Mouse (Mus musculus) hindbrain, embryonic 14.5 days (tissue): ENCODE measurements around the gene Plk5. TPM values are rescaled to one million over a fixed set of nuclear protein-coding genes. Genes with fewer than 3 reads are reported as not detected.

Experiments
- ATAC-seq: fragments of 200-750 bp; cut with Nextera tagmentation; 2 replicates; pipeline ENCODE4 v1.8.0; 2017; ENCODE audit warnings: moderate number of reproducible peaks, mild to moderate bottlenecking, moderate TSS enrichment, moderate library complexity; ENCODE audit not compliant: low FRiP score
- DNase-seq: peaks from one replicate; pipeline ENCODE4 v3.0.0-alpha.2; 2015; ENCODE audit warnings: low spot score
- H3K27ac ChIP-seq: fragments of 300-500 bp; sonication (generic); 2 replicates; pipeline ENCODE4 v1.5.1; 2014; ENCODE audit warnings: mild to moderate bottlenecking, moderate library complexity
- H3K27me3 ChIP-seq: fragments of 300-500 bp; sonication (generic); 2 replicates; pipeline ENCODE4 v1.6.1; 2014; ENCODE audit warnings: mild to moderate bottlenecking, low read length, mixed read lengths; ENCODE audit not compliant: control insufficient read depth, insufficient read depth
- H3K36me3 ChIP-seq: fragments of 300-500 bp; sonication (generic); replicated peaks from 2 replicates; pipeline ENCODE4 v1.6.1; 2014; ENCODE audit not compliant: control insufficient read depth, insufficient read depth
- H3K4me1 ChIP-seq: fragments of 300-500 bp; sonication (generic); replicated peaks from 2 replicates; pipeline ENCODE4 v1.6.1; 2014; ENCODE audit warnings: antibody characterized with exemption, low read length, mixed read lengths; ENCODE audit not compliant: control insufficient read depth, insufficient read depth
- H3K4me2 ChIP-seq: fragments of 300-500 bp; sonication (generic); replicated peaks from 2 replicates; pipeline ENCODE4 v1.6.1; 2014; ENCODE audit warnings: mild to moderate bottlenecking, moderate library complexity
- H3K4me3 ChIP-seq: fragments of 300-500 bp; sonication (generic); replicated peaks from 2 replicates; pipeline ENCODE4 v1.5.1; 2014; ENCODE audit warnings: mild to moderate bottlenecking, low read length
- H3K9ac ChIP-seq: fragments of 300-500 bp; sonication (generic); 2 replicates; pipeline ENCODE4 v1.6.1; 2014
- H3K9me3 ChIP-seq: fragments of 300-500 bp; sonication (generic); 2 replicates; pipeline ENCODE4 v1.6.1; 2016; ENCODE audit warnings: low read length; ENCODE audit not compliant: control insufficient read depth
- WGBS: fragments of 180-500 bp; shearing (Covaris S2); extraction: QIAGEN DNeasy Blood & Tissue Kit; methylation state at CpG from one replicate; pipeline ENCODE4 v1.1.7; 2014; 5-methylcytosine and 5-hydroxymethylcytosine counted together
- polyA plus RNA-seq: library from polyadenylated mRNA; unstranded; fragments of >200 nt; fragmentation: Nextera tagmentation; extraction: Ambion mirVana; gene quantifications from 2 replicates; pipeline ENCODE4 v1.2.1, GENCODE M21; 2014

Plk5 gene
- polyA plus RNA-seq, 1 experiment from 2014 or later: 3.6 TPM

DNA sequence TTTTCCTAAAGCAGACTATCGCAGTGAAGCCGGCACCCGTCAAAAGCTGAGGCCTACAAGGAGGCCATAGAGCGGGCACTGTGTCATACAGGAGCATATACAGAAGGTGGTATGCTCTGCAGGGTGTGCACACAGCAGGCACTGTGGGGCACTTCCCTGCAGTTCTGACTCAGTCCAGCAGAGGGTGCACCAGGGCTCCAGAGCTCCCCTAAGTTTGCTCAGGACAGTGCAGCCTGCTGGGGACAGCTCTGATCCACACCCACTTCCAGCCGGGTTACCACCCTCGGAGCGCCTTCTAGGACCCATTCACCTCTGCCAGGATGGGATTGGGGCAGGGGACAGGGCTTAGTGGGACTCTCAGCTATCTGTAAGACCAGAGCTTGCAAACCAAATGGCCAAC lies 6.0 kb upstream of the Plk5 start:
- Histone ChIP-seq H3K27me3 (peaks cover 98% of the 10 kb centered on the region), H3K9me3 (no peaks in the 10 kb centered on the region), H3K9ac (no peak overlapping the region), H3K4me2 (no peak overlapping the region), H3K36me3 (no peaks in the 10 kb centered on the region), H3K27ac (no peak overlapping the region), H3K4me3 (no peak overlapping the region), H3K4me1 (no peaks in the 10 kb centered on the region)
- DNase-seq (peak; percentile 80), ATAC-seq (peak; percentile 62)
- WGBS: 6% methylated on average over 7 of the region's 7 CpGs

DNA sequence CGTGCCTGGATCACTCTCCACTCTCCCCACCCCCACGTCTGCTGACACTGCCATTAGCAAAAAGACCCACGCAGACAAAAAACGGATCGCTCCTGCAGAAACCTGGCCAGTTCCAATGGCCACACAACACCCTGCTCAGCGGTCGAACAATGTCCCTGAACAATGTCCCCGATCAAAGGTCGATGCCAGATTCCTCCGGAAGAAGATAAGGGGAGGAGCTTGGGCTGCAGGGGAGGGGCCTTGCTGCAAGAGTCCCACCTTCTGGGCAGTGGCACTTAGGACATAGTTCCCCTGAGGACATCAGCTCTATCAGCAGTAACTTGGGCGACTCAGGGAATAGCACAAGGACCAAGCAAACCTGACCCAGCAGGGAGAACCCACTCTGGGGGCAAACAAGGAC lies 4.4 kb upstream of the Plk5 start:
- Histone ChIP-seq H3K9me3 (no peaks in the 10 kb centered on the region), H3K4me1 (no peaks in the 10 kb centered on the region; the same call in 1 of the 2 replicates), H3K27ac (no peak overlapping the region), H3K27me3 (peaks cover 98% of the 10 kb centered on the region), H3K9ac (no peak overlapping the region), H3K4me3 (no peak overlapping the region), H3K36me3 (no peaks in the 10 kb centered on the region), H3K4me2 (no peak overlapping the region)
- ATAC-seq: no peak
- WGBS: 25% methylated on average over 11 of the region's 11 CpGs
- DNase-seq: no peak

DNA sequence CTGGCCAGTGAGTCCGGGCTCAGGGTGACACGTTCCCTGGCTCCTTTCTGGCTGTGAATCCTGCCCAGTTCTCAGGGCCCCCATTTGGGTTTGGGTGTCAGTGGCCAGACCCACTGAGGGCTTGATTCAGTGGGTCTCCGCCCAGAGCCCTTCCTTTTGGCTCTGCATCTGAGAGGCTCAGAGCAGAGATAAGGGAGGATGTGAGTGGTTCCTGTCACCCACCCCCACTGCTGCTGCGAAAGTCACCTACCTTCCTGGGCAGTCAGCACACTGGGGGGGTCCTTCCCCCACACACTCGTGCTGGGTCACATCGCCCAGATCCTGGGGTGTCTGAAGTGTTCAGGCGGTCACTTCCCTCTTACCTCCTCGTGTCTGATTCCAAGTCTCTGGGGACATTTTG lies 3.5 kb upstream of the Plk5 start:
- Histone ChIP-seq H3K27me3 (peaks cover 98% of the 10 kb centered on the region), H3K36me3 (no peaks in the 10 kb centered on the region), H3K9me3 (no peaks in the 10 kb centered on the region), H3K9ac (no peak overlapping the region), H3K4me1 (no peaks in the 10 kb centered on the region; the same call in 1 of the 2 replicates), H3K27ac (no peak overlapping the region), H3K4me3 (no peak overlapping the region), H3K4me2 (no peak overlapping the region)
- DNase-seq (no peak), ATAC-seq (no peak)
- WGBS: 67% methylated on average over 8 of the region's 8 CpGs

DNA sequence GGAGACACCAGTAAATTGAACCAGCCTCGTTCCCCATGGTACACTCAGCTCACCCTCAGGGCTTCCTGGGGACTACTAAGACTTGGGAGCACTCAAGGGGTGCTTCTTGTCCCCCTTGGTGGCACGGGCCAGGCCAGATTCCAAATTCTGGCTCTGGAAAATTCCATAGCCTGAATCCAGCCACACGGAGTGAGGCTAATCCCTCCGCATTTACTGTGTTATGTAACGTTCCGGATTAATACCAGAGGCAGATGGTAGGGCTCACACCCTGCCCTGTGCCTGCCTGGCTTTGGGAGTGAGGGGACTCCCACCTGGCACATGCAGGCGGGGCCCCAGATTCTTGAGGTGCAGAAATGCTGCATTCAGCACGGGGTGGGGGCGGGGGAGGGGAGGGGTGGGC lies 828 bp upstream of the Plk5 start:
- Histone ChIP-seq H3K9ac (no peak overlapping the region), H3K27ac (no peak overlapping the region), H3K9me3 (no peaks in the 10 kb centered on the region), H3K4me2 (no peak overlapping the region), H3K36me3 (no peaks in the 10 kb centered on the region), H3K27me3 (peaks cover 91% of the 10 kb centered on the region), H3K4me3 (no peak overlapping the region), H3K4me1 (no peaks in the 10 kb centered on the region; the same call in 1 of the 2 replicates)
- no peak for DNase-seq
- WGBS: 10% methylated on average over 9 of the region's 9 CpGs
- ATAC-seq: no peak

DNA sequence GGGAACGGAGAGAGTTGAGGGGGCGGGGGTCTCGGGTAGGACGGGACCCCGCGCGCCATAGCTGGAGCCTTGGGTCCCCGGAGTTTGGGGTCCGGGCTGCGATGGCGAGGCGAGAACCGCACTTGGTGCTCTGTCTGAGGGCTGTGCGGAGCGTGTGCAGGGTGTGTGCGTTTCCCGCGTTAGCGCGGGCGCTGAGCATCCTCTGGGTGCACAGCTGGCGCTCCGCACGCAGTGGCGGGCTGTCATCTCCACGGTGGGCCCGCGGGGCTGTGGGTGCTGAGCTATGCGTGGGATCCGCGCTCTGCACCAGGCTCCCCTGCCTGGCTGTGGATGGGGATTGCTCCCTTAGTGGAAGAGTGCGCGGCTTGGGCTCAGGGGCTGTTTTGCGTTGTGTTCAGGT lies 478 bp downstream of the Plk5 start:
- Histone ChIP-seq H3K27ac (no peak overlapping the region), H3K4me2 (peak overlapping the region; percentile 54), H3K4me3 (peak overlapping the region; percentile 36), H3K27me3 (peaks cover 78% of the 10 kb centered on the region), H3K9ac (peak overlapping the region; percentile 25; the same call in 1 of the 2 replicates), H3K9me3 (no peaks in the 10 kb centered on the region), H3K36me3 (no peaks in the 10 kb centered on the region), H3K4me1 (no peaks in the 10 kb centered on the region; the same call in 1 of the 2 replicates)
- DNase-seq (no peak), ATAC-seq (no peak)
- WGBS: under 1% methylated on average over 34 of the region's 34 CpGs

DNA sequence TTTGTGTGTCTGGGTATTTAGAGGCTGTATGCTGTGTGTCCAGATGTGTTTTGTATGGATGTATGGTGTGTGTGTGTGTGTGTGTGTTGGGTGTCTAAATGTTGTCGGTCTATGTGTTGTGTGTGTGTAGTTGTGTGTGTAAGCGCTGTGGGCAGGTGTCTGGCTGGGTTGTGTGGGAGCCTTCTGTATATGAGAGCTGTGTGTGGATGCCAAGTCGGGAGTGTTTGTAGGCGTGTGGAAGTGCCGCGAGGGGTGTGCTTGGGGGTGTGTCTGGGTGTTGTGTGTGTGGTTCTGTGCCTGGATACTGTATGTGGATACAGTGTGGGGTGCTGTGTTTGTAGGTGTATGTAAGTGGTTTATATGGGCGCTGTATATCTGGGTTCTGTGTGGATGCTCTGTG lies 1.1 kb downstream of the Plk5 start:
- H3K4me3 ChIP-seq: peak overlapping the region; percentile 25
- H3K27me3 ChIP-seq: peaks cover 72% of the 10 kb centered on the region
- ATAC-seq: no peak
- H3K9ac ChIP-seq: 0 out of 2 replicates have a peak overlapping the region, but pooled peaks have one; percentile 42
- H3K27ac ChIP-seq: no peak overlapping the region
- DNase-seq: no peak
- no peaks in the 10 kb centered on the region; the same call in 1 of the 2 replicates for H3K4me1 ChIP-seq
- H3K4me2 ChIP-seq: peak overlapping the region; percentile 54
- H3K9me3 ChIP-seq: no peaks in the 10 kb centered on the region
- no peaks in the 10 kb centered on the region for H3K36me3 ChIP-seq
- 35% methylated on average over 7 of the region's 7 CpGs for WGBS

DNA sequence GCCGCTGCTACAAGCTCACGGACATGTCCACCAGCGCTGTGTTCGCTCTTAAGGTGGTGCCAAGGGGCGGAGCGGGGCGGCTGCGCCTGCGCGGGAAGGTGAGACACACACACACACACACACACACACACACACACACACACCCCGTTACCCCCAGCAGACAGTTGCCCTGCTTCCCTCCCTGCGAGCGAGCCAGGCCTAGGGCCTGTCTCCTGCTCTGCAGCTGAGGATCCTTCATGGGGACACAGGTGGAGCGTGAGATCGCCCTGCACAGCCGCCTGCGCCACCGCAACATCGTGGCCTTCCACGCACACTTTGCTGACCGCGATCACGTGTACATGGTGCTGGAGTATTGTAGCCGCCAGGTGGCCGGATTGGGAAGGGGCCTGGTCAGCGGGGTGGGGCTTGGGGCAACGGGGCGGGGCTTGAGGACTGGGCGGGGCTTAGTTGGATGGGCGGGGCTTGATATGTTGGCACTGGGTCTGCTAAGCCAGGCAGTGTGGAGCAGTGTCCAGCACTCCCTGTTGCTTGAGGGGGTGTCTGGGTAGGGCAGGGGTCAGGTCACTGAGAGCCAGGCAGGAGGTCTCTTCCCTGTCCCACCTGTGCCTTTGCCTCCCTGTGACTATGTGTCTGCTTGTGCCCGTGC lies 1.9 kb downstream of the Plk5 start:
- H3K27ac ChIP-seq: no peak overlapping the region
- H3K9me3 ChIP-seq: no peaks in the 10 kb centered on the region
- H3K9ac ChIP-seq: 0 out of 2 replicates have a peak overlapping the region, but pooled peaks have one; percentile 42
- DNase-seq (peak; percentile 48), ATAC-seq (peak; percentile 41)
- 9% methylated on average over 31 of the region's 31 CpGs for WGBS
- no peaks in the 10 kb centered on the region for H3K36me3 ChIP-seq
- H3K27me3 ChIP-seq: peaks cover 64% of the 10 kb centered on the region
- peak overlapping the region; percentile 54 for H3K4me2 ChIP-seq
- H3K4me3 ChIP-seq: peak overlapping the region; percentile 25
- no peaks in the 10 kb centered on the region; the same call in 1 of the 2 replicates for H3K4me1 ChIP-seq

DNA sequence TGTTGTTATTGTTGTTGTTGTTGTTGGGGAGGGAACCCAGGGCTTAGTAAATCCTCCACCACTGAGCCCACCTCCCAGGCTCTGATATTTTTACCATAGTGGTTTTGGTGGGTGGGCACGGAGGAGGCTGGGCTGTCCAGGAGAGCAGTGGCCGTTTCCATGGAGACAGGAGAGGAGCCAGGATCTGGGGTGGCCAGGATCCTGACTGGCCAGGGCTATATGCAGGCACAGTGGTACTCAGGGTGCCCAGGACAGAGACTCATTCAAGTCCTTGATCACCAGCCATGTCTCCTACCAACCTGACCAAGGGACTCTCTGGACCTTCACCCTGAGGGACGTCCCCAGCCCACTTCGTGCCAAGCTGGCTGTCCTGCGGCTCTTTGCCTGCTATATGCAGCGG lies 7.5 kb downstream of the Plk5 start:
- no peak for ATAC-seq

DNA sequence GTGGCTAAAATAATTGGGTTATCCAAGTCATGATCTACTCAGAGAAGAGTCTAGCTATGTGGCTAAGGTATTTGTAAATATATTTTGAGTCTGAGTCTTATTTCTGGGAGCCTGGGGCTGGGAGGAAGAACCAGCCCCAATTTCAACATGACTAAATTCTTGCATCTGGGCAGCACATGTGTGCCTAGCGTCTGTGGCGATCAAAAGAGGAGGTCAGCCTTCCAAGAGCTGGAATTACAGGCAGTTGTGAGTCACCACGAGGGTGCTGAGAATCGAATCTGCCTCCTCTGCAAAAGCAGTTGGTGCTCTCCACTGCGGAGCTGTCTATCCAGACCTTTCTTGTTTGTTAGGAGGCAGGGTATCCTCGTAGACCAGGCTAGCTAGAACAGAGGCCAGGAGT lies 9.5 kb downstream of the Plk5 start:
- ATAC-seq (no peak), DNase-seq (no peak)
- Histone ChIP-seq H3K27me3 (no peaks in the 10 kb centered on the region), H3K4me2 (no peak overlapping the region), H3K4me1 (no peaks in the 10 kb centered on the region), H3K36me3 (no peaks in the 10 kb centered on the region), H3K27ac (no peak overlapping the region), H3K4me3 (no peak overlapping the region), H3K9me3 (no peaks in the 10 kb centered on the region), H3K9ac (no peak overlapping the region)
- 71% methylated on average over 6 of the region's 6 CpGs for WGBS

More for the DNA sequence above, 7.5 kb downstream of the Plk5 start:
- H3K4me3 ChIP-seq: no peak overlapping the region
- no peak overlapping the region for H3K9ac ChIP-seq
- H3K27me3 ChIP-seq: peaks cover 10% of the 10 kb centered on the region
- no peak overlapping the region for H3K4me2 ChIP-seq
- no peaks in the 10 kb centered on the region for H3K36me3 ChIP-seq
- no peak overlapping the region for H3K27ac ChIP-seq
- DNase-seq: no peak
- WGBS: 28% methylated on average over 6 of the region's 6 CpGs
- no peaks in the 10 kb centered on the region for H3K4me1 ChIP-seq
- no peaks in the 10 kb centered on the region for H3K9me3 ChIP-seq
